Mouse (Mus musculus) kidney, embryonic 14.5 days (tissue): Measurements from ENCODE around the gene Aven. TPM values are rescaled to one million over a fixed set of nuclear protein-coding genes. Genes with fewer than 3 reads are reported as not detected.

Source experiments
- ATAC-seq: fragments of 200-750 bp; cut with Nextera tagmentation; 2 replicates; pipeline ENCODE4 v1.8.0; 2017; ENCODE audit warnings: moderate number of reproducible peaks, mild to moderate bottlenecking, moderate TSS enrichment, moderate library complexity; ENCODE audit not compliant: low FRiP score, low TSS enrichment
- H3K27ac ChIP-seq: fragments of 300-500 bp; sonication (generic); 2 replicates; pipeline ENCODE4 v1.5.1; 2014; ENCODE audit warnings: low read depth, mild to moderate bottlenecking, low read length, moderate library complexity, mixed read lengths
- H3K27me3 ChIP-seq: fragments of 300-500 bp; sonication (generic); 2 replicates; pipeline ENCODE4 v1.6.1; 2014; ENCODE audit warnings: mild to moderate bottlenecking, low read length; ENCODE audit not compliant: control insufficient read depth, insufficient read depth
- H3K36me3 ChIP-seq: fragments of 300-500 bp; sonication (generic); 2 replicates; pipeline ENCODE4 v1.6.1; 2014; ENCODE audit warnings: low read length, mixed read lengths; ENCODE audit not compliant: control insufficient read depth, insufficient read depth
- H3K4me1 ChIP-seq: fragments of 300-500 bp; sonication (generic); 2 replicates; pipeline ENCODE4 v1.6.1; 2014; ENCODE audit warnings: low read length, mixed read lengths; ENCODE audit not compliant: control insufficient read depth, insufficient read depth
- H3K4me2 ChIP-seq: fragments of 300-500 bp; sonication (generic); replicated peaks from 2 replicates; pipeline ENCODE4 v1.6.1; 2014; ENCODE audit warnings: low read depth, mild to moderate bottlenecking, low read length
- H3K4me3 ChIP-seq: fragments of 300-500 bp; sonication (generic); 2 replicates; pipeline ENCODE4 v1.5.1; 2014; ENCODE audit warnings: mild to moderate bottlenecking, low read length
- H3K9ac ChIP-seq: fragments of 300-500 bp; sonication (generic); 2 replicates; pipeline ENCODE4 v1.6.1; 2014; ENCODE audit warnings: low read depth, mild to moderate bottlenecking, low read length, moderate library complexity
- H3K9me3 ChIP-seq: fragments of 300-500 bp; sonication (generic); 2 replicates; pipeline ENCODE4 v1.6.1; 2016; ENCODE audit warnings: low read length; ENCODE audit not compliant: control insufficient read depth
- WGBS: fragments of 180-500 bp; shearing (Covaris S2); extraction: QIAGEN DNeasy Blood & Tissue Kit; methylation state at CpG from one replicate; pipeline ENCODE4 v1.1.7; 2014; 5-methylcytosine and 5-hydroxymethylcytosine counted together
- polyA plus RNA-seq: library from polyadenylated mRNA; unstranded; fragments of >200 nt; fragmentation: Nextera tagmentation; extraction: Ambion mirVana; gene quantifications from 2 replicates; pipeline ENCODE4 v1.2.1, GENCODE M21; 2014

Gene Aven
- polyA plus RNA-seq, 1 experiment from 2014 or later: 10.9 TPM

DNA sequence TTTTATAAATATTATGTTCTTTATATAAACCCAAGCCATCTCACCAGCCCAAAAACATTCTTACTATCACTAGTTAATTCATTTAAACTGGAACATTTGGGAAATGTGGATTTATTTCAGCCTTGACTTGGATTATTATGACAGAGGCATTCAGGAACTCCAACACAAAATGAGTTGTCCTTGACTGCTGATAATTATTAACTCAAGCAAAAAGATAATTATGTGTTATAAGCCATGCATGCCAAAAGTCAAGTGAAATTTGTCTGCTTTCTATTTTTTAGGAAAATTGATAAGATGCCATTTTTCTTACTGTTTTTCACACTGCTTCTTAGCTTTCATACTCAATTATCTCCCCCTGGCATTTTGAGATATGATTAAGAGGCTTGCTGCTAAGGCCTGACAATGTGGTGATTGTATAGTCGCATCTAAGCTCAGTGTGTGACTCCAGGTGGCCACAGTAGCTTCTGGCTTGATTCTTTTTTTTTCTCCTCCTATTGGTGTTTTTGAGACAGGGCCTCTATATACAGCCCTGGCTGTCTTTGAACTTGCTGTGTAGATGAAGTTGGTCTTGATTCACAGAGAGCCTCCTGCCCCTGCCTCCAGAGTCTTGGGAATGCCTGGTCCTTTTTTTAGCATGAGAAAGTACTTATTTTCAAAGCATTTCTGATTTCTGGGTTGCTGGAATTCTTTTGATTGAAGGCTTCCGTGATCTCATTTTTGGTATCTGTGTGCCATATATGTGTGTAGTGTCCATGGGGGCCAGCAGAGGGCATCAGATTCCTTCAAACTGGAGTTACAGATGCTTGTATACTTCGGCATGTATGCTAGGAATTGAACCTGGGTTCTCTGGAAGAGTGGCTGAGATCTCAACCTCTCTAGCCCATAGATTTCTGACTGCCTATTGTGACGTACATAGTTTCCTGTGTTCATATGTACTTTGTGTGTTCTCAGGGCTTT lies 28.0 kb downstream of the Aven start:
- H3K9me3 ChIP-seq: no peaks in the 10 kb centered on the region
- no peak overlapping the region for H3K4me3 ChIP-seq
- 89% methylated on average over 4 of the region's 4 CpGs for WGBS
- no peaks in the 10 kb centered on the region for H3K36me3 ChIP-seq
- H3K9ac ChIP-seq: no peak overlapping the region
- no peaks in the 10 kb centered on the region for H3K4me1 ChIP-seq
- ATAC-seq: no peak
- no peaks in the 10 kb centered on the region for H3K27me3 ChIP-seq
- no peak overlapping the region for H3K4me2 ChIP-seq
- no peak overlapping the region for H3K27ac ChIP-seq

GRCm38 (mm10) chr2:112526933-112527332 lies 34.2 kb downstream of the Aven start:
- Histone ChIP-seq H3K9me3 (no peaks in the 10 kb centered on the region), H3K27ac (no peak overlapping the region), H3K27me3 (no peaks in the 10 kb centered on the region), H3K4me2 (no peak overlapping the region), H3K4me1 (no peaks in the 10 kb centered on the region), H3K9ac (no peak overlapping the region), H3K36me3 (no peaks in the 10 kb centered on the region), H3K4me3 (no peak overlapping the region)
- whole genome bisulfite sequencing: 92% methylated on average over 3 of the region's 3 CpGs
- no peak for ATAC-seq

- Histone ChIP-seq H3K27ac (no peak overlapping the region), H3K36me3 (no peaks in the 10 kb centered on the region), H3K4me1 (no peaks in the 10 kb centered on the region), H3K27me3 (no peaks in the 10 kb centered on the region), H3K4me2 (no peak overlapping the region), H3K9me3 (no peaks in the 10 kb centered on the region), H3K9ac (no peak overlapping the region), H3K4me3 (no peak overlapping the region)
- ATAC-seq: peak; percentile 57; the same call in 1 of the 2 replicates
- 42% methylated on average over 10 of the region's 10 CpGs for WGBS
Measured at GRCm38 (mm10) chr2:112532812-112533496, 40.2 kb downstream of the Aven start.

DNA sequence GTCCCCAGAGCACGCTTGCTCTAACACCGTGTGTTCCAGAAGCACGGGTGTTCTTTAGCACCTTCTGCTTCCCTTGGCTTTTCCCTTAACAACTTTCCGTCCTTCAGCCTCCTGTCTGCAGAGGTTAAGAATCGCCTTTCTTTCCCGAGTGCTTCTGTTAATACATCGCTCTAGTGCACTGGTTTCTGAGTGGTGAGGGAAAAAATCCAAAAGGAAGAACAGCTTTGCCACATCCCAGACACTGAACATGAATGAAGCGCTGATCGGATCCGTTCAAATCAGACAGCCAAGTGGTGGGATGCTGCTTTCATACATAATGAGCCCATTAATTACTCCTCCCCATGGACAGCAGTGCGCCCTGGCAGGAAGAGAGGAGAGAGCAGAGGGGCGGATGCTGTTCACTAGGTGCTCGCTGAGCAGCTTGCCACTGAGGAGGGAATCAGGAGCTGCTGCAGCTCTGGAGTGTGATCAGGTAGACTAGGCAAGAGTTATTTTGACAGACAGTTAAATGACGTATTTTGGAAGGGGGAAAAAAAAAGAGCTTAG lies 42.0 kb downstream of the Aven start:
- no peaks in the 10 kb centered on the region for H3K27me3 ChIP-seq
- no peak for ATAC-seq
- H3K27ac ChIP-seq: no peak overlapping the region
- no peak overlapping the region for H3K9ac ChIP-seq
- H3K4me3 ChIP-seq: no peak overlapping the region
- H3K4me2 ChIP-seq: no peak overlapping the region
- H3K36me3 ChIP-seq: no peaks in the 10 kb centered on the region
- no peaks in the 10 kb centered on the region for H3K9me3 ChIP-seq
- H3K4me1 ChIP-seq: no peaks in the 10 kb centered on the region
- WGBS: 47% methylated on average over 14 of the region's 14 CpGs

DNA sequence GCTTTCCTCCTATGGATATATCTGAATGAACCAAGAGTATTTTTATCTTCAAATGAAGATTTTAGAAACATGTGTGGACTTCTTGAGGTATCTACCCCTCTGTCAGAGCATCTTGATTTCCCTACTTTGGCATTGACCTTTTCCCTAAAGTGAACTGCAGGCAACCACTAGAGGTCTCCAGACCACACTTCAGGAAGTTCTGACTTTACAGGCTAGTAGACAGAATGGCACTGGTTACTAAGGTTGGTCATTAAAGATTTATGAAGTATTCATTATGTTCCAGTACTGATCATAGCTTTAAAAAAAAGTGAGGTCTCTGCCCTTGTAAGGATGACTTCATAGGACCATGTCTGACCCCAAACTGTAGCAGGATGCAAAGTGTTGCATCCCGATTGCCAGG lies 46.0 kb downstream of the Aven start:
- H3K9ac ChIP-seq: no peak overlapping the region
- no peaks in the 10 kb centered on the region for H3K36me3 ChIP-seq
- H3K4me2 ChIP-seq: no peak overlapping the region
- no peak overlapping the region for H3K4me3 ChIP-seq
- 92% methylated on average over 1 of the region's 1 CpGs for WGBS
- no peaks in the 10 kb centered on the region for H3K9me3 ChIP-seq
- no peak overlapping the region for H3K27ac ChIP-seq
- no peaks in the 10 kb centered on the region for H3K4me1 ChIP-seq
- ATAC-seq: no peak
- H3K27me3 ChIP-seq: no peaks in the 10 kb centered on the region

DNA sequence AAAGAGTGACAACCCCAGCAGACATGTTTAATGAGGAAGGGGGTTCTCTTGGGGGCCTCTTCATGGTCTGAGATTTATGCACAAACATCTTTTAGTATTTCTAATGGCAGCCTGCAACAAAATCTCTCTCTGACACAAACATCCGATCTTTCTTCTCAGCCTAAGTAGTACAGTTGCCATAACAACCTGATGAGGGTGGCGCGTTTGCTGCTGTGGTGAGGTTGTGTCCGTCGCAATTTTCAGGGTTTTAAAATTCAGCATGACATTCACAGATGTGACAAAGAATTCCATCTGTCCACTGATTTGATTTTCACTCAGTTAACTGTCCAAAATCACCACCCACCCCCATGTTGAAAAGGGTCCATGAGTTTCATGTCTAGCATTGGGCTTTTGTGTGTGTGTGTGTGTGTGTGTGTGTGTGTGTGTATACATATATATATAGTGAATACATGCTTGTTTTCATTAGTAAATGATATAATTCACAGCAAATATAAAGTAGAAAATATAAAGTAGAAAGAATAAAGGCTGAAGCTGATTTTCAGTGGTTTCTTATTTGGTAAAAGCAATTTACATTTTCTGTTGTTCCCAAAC lies 49.0 kb downstream of the Aven start:
- ATAC-seq: no peak

GRCm38 (mm10) chr2:112556527-112556926 lies 63.8 kb downstream of the Aven start:
- no peak overlapping the region for H3K4me3 ChIP-seq
- no peak overlapping the region for H3K27ac ChIP-seq
- H3K9ac ChIP-seq: no peak overlapping the region
- no peak for ATAC-seq
- H3K27me3 ChIP-seq: no peaks in the 10 kb centered on the region
- H3K36me3 ChIP-seq: no peaks in the 10 kb centered on the region
- H3K4me2 ChIP-seq: no peak overlapping the region
- no peaks in the 10 kb centered on the region for H3K9me3 ChIP-seq
- WGBS: 87% methylated on average over 10 of the region's 10 CpGs
- H3K4me1 ChIP-seq: no peaks in the 10 kb centered on the region

More for the DNA sequence above, 49.0 kb downstream of the Aven start:
- Histone ChIP-seq H3K4me3 (no peak overlapping the region), H3K9ac (no peak overlapping the region), H3K27me3 (no peaks in the 10 kb centered on the region), H3K4me1 (no peaks in the 10 kb centered on the region), H3K27ac (no peak overlapping the region), H3K36me3 (no peaks in the 10 kb centered on the region), H3K9me3 (no peaks in the 10 kb centered on the region), H3K4me2 (no peak overlapping the region)
- 90% methylated on average over 5 of the region's 5 CpGs for WGBS

- H3K27ac ChIP-seq: no peak overlapping the region
- ATAC-seq: no peak
- H3K36me3 ChIP-seq: no peaks in the 10 kb centered on the region
- no peak overlapping the region for H3K4me3 ChIP-seq
- no peak overlapping the region for H3K4me2 ChIP-seq
- no peaks in the 10 kb centered on the region for H3K4me1 ChIP-seq
- no peaks in the 10 kb centered on the region for H3K9me3 ChIP-seq
- H3K27me3 ChIP-seq: no peaks in the 10 kb centered on the region
- H3K9ac ChIP-seq: no peak overlapping the region
Measured at GRCm38 (mm10) chr2:112557453-112557852, 64.7 kb downstream of the Aven start.
